22 mouse cellular contexts compared by ENCODE assay signal in genomic region chr9:14213283-14213682, GRCm38 (mm10).
DNase-seq lines count a peak whose midpoint lies in the region; ATAC-seq and TF ChIP-seq lines count a peak whose summit lies in the region.
"Had no signal": no experiment of that assay in that cellular context is flagged by ENCODE, and none has a peak within 500 bp of the region (broad histone marks: within the 10 kb centered on the region; RNA-seq: fewer than 3 reads in every experiment).

No protein-coding gene starts in this region.

- peak; percentile 40; the same call in 1 of the 2 replicates for ATAC-seq in kidney, postnatal 0 days (replicated peaks; ENCODE audit: low FRiP score, low read depth)
- ATAC-seq: forebrain, embryonic 16.5 days; midbrain, embryonic 13.5 days had no signal

- no peak overlapping the region for H3K27ac ChIP-seq in kidney, postnatal 0 days
- H3K27ac ChIP-seq in kidney, adult 2 months (ENCODE audit: insufficient read depth, low read depth, low read length), result no peak overlapping the region
- H3K27ac ChIP-seq: embryonic facial prominence, embryonic 15.5 days; heart, embryonic 13.5 days; hindbrain, embryonic 14.5 days; limb, embryonic 15.5 days; liver, embryonic 15.5 days; midbrain, embryonic 13.5 days; neural tube, embryonic 12.5 days had no signal

- TF ChIP-seq POLR2A in kidney, adult 2 months (IDR thresholded peaks at IDR 0.05; ENCODE audit: low read depth, low read length), result no peak
- no peak for TF ChIP-seq POLR2A in lung, adult 2 months (IDR thresholded peaks at IDR 0.05; ENCODE audit: borderline replicate concordance, extremely low read depth, low read depth, low read length)

- H3K4me3 ChIP-seq in kidney, postnatal 0 days (replicated peaks; ENCODE audit: low read depth, low read length), result no peak overlapping the region
- H3K4me3 ChIP-seq in kidney, adult 2 months (ENCODE audit: insufficient read depth, low read depth, low read length), result no peak overlapping the region
- no peak overlapping the region for H3K4me3 ChIP-seq in lung, adult 2 months (replicated peaks; ENCODE audit: extremely low read depth, low read depth, low read length)
- H3K4me3 ChIP-seq: embryonic facial prominence, embryonic 15.5 days; heart, embryonic 13.5 days; limb, embryonic 15.5 days; liver, embryonic 15.5 days; midbrain, embryonic 13.5 days; neural tube, embryonic 12.5 days had no signal

- no peaks in the 10 kb centered on the region for H3K9me3 ChIP-seq in kidney, postnatal 0 days (replicated peaks; ENCODE audit: low read length)
- H3K9me3 ChIP-seq: embryonic facial prominence, embryonic 15.5 days; heart, embryonic 13.5 days; limb, embryonic 15.5 days; liver, embryonic 15.5 days; midbrain, embryonic 13.5 days; neural tube, embryonic 12.5 days had no signal

- no peak overlapping the region for H3K4me2 ChIP-seq in kidney, postnatal 0 days (ENCODE audit: low read length)
- H3K4me2 ChIP-seq: embryonic facial prominence, embryonic 15.5 days; heart, embryonic 13.5 days; hindbrain, embryonic 14.5 days; limb, embryonic 15.5 days; liver, embryonic 15.5 days; midbrain, embryonic 13.5 days; neural tube, embryonic 12.5 days had no signal

- WGBS in kidney, postnatal 0 days, result 33% methylated on average over 2 of the region's 2 CpGs
- 56% methylated on average over 2 of the region's 2 CpGs for WGBS in kidney, adult 2 months
- 73% methylated on average over 2 of the region's 2 CpGs for WGBS in lung, adult 2 months

- no peak overlapping the region for H3K9ac ChIP-seq in kidney, postnatal 0 days (ENCODE audit: low read depth, low read length)
- H3K9ac ChIP-seq: embryonic facial prominence, embryonic 15.5 days; heart, embryonic 13.5 days; hindbrain, embryonic 14.5 days; limb, embryonic 15.5 days; liver, embryonic 15.5 days; midbrain, embryonic 13.5 days; neural tube, embryonic 12.5 days had no signal

- no peaks in the 10 kb centered on the region for H3K27me3 ChIP-seq in kidney, postnatal 0 days (ENCODE audit: insufficient read depth, low read length)
- no peaks in the 10 kb centered on the region for H3K27me3 ChIP-seq in kidney, adult 2 months (replicated peaks; ENCODE audit: control insufficient read depth, insufficient read depth, low read length)
- H3K27me3 ChIP-seq: embryonic facial prominence, embryonic 15.5 days; heart, embryonic 13.5 days; limb, embryonic 15.5 days; liver, embryonic 15.5 days; midbrain, embryonic 13.5 days; neural tube, embryonic 12.5 days had no signal

- H3K4me1 ChIP-seq in kidney, postnatal 0 days (replicated peaks; ENCODE audit: insufficient read depth, low read length), result no peaks in the 10 kb centered on the region
- peaks cover 2% of the 10 kb centered on the region; the same call in 1 of the 2 replicates for H3K4me1 ChIP-seq in kidney, adult 2 months (ENCODE audit: control insufficient read depth, insufficient read depth, low read length)
- no peaks in the 10 kb centered on the region for H3K4me1 ChIP-seq in lung, adult 2 months (ENCODE audit: control insufficient read depth, insufficient read depth, low read length)
- H3K4me1 ChIP-seq: heart, embryonic 13.5 days; limb, embryonic 15.5 days; neural tube, embryonic 12.5 days had no signal

- peak; percentile 28 to 45 for DNase-seq in frontal cortex, adult 2 months (ENCODE audit: extremely low spot score in 1 of 2, low spot score in 1 of 2)
- no peak for DNase-seq in frontal cortex, postnatal 10 days (ENCODE audit: low spot score in 2 of 2)
- peak; percentile 29 for DNase-seq in kidney, postnatal 0 days (ENCODE audit: low spot score)
- no peak for DNase-seq in kidney, adult 2 months
- peak; percentile 24 to 39 for DNase-seq in right cerebral cortex, postnatal 36 days (ENCODE audit: low spot score in 2 of 2)
- DNase-seq in right cerebral cortex, postnatal 10 days (ENCODE audit: low spot score in 2 of 2), result no peak
- no peak for DNase-seq in lung, adult 2 months
- DNase-seq: adrenal gland, adult 8-10 months; B cell, adult 2 months; cerebellum, adult 18-20 months; cerebellum, postnatal 36 days; kidney, adult 11 months; layer of hippocampus, postnatal 36 days; lung, postnatal 10 days had no signal

- H3K36me3 ChIP-seq in kidney, postnatal 0 days (ENCODE audit: insufficient read depth, low read length), result no peaks in the 10 kb centered on the region
- no peaks in the 10 kb centered on the region for H3K36me3 ChIP-seq in kidney, adult 2 months (ENCODE audit: control insufficient read depth, insufficient read depth, low read length)
- H3K36me3 ChIP-seq: embryonic facial prominence, embryonic 15.5 days; heart, embryonic 13.5 days; limb, embryonic 15.5 days; liver, embryonic 15.5 days; midbrain, embryonic 13.5 days; neural tube, embryonic 12.5 days had no signal

- TF ChIP-seq CTCF in kidney, postnatal 0 days (IDR thresholded peaks at IDR 0.05; ENCODE audit: low read depth), result no peak
- TF ChIP-seq CTCF in kidney, adult 2 months (conservative IDR thresholded peaks at IDR 0.05; ENCODE audit: insufficient read depth, insufficient read length, low read depth, low read length), result no peak
- TF ChIP-seq CTCF in lung, adult 2 months (IDR thresholded peaks at IDR 0.05; ENCODE audit: insufficient read depth, low read length), result no peak

Comparison
In these comparisons a context has a peak if more than half of its experiments do, and no peak if none do; other contexts are left out.
1. DNase-seq: peak in frontal cortex, adult 2 months (2 of 2), kidney, postnatal 0 days (single experiment) and right cerebral cortex, postnatal 36 days (2 of 2); none in frontal cortex, postnatal 10 days (0 of 2), kidney, adult 2 months (single experiment), right cerebral cortex, postnatal 10 days (0 of 2) and lung, adult 2 months (single experiment).